10 mouse cellular contexts compared by ENCODE assay signal in genomic region chr9:110946548-110947044, GRCm38 (mm10). TPM values are rescaled to one million over a fixed set of nuclear protein-coding genes. Genes with fewer than 3 reads are reported as not detected.
A peak's percentile ranks its signal among the peaks of the same experiment; 100 is the strongest.
DNase-seq lines count a peak whose midpoint lies in the region; ATAC-seq and TF ChIP-seq lines count a peak whose summit lies in the region.
"Had no signal": no experiment of that assay in that cellular context is flagged by ENCODE, and none has a peak within 500 bp of the region (broad histone marks: within the 10 kb centered on the region; RNA-seq: fewer than 3 reads in every experiment).

No protein-coding gene starts in this region.

- no peak overlapping the region for H3K27ac ChIP-seq in forebrain, embryonic 11.5 days (ENCODE audit: low read depth, low read length)
- H3K27ac ChIP-seq in forebrain, embryonic 16.5 days (ENCODE audit: low read length), result no peak overlapping the region
- H3K27ac ChIP-seq: limb, embryonic 15.5 days had no signal

- WGBS in forebrain, embryonic 11.5 days, result 3% methylated on average over 20 of the region's 20 CpGs
- 14% methylated on average over 20 of the region's 20 CpGs for WGBS in forebrain, embryonic 16.5 days
- 57% methylated on average over 20 of the region's 20 CpGs for WGBS in lung, adult 2 months

- H3K27me3 ChIP-seq in forebrain, embryonic 11.5 days (ENCODE audit: control insufficient read depth, insufficient read depth, low read length), result peaks cover 24% of the 10 kb centered on the region
- peaks cover 24% of the 10 kb centered on the region for H3K27me3 ChIP-seq in forebrain, embryonic 16.5 days (replicated peaks; ENCODE audit: control insufficient read depth, insufficient read depth, low read length)

- H3K36me3 ChIP-seq in forebrain, embryonic 11.5 days (ENCODE audit: control insufficient read depth, insufficient read depth, low read length), result no peaks in the 10 kb centered on the region
- H3K36me3 ChIP-seq in forebrain, embryonic 16.5 days (ENCODE audit: control insufficient read depth, insufficient read depth), result no peaks in the 10 kb centered on the region
- H3K36me3 ChIP-seq: limb, embryonic 15.5 days had no signal

- peak overlapping the region; percentile 34 for H3K4me2 ChIP-seq in forebrain, embryonic 11.5 days (ENCODE audit: low read depth, low read length, severe bottlenecking)
- no peak overlapping the region for H3K4me2 ChIP-seq in forebrain, embryonic 16.5 days (ENCODE audit: low read length)
- H3K4me2 ChIP-seq: limb, embryonic 15.5 days had no signal

- H3K4me3 ChIP-seq in forebrain, embryonic 11.5 days (ENCODE audit: low read depth, low read length), result no peak overlapping the region
- no peak overlapping the region for H3K4me3 ChIP-seq in forebrain, embryonic 16.5 days (replicated peaks; ENCODE audit: low read length)
- no peak overlapping the region for H3K4me3 ChIP-seq in lung, adult 2 months (replicated peaks; ENCODE audit: extremely low read depth, low read depth, low read length)
- H3K4me3 ChIP-seq: limb, embryonic 15.5 days had no signal

- ATAC-seq in forebrain, embryonic 11.5 days (replicated peaks; ENCODE audit: low FRiP score), result peak; percentile 51; the same call in 1 of the 2 replicates
- ATAC-seq in forebrain, embryonic 16.5 days, result no peak
- peak; percentile 72 to 85 for ATAC-seq in hematopoietic stem cell, adult 5-6 weeks (replicated peaks in 1 of 2; ENCODE audit: insufficient read depth in 1 of 2, low FRiP score in 2 of 2, low TSS enrichment in 1 of 2, low read depth in 1 of 2, poor library complexity in 2 of 2, severe bottlenecking in 2 of 2)
- no peak for ATAC-seq in monocyte, adult 5-6 weeks (replicated peaks; ENCODE audit: insufficient number of reproducible peaks, low FRiP score, low TSS enrichment, poor library complexity, severe bottlenecking)
- ATAC-seq: intestine, postnatal 0 days had no signal

- H3K9ac ChIP-seq in forebrain, embryonic 11.5 days (ENCODE audit: low read length), result no peak overlapping the region; the same call in 1 of the 2 replicates
- H3K9ac ChIP-seq in forebrain, embryonic 16.5 days (replicated peaks; ENCODE audit: low read depth, low read length), result no peak overlapping the region
- H3K9ac ChIP-seq: limb, embryonic 15.5 days had no signal

- H3K4me1 ChIP-seq in forebrain, embryonic 11.5 days (replicated peaks; ENCODE audit: control insufficient read depth, insufficient read depth, low read length), result peaks cover 12% of the 10 kb centered on the region
- H3K4me1 ChIP-seq in forebrain, embryonic 16.5 days (replicated peaks; ENCODE audit: control insufficient read depth, insufficient read depth, low read length), result peaks cover 11% of the 10 kb centered on the region
- no peaks in the 10 kb centered on the region for H3K4me1 ChIP-seq in lung, adult 2 months (ENCODE audit: control insufficient read depth, insufficient read depth, low read length)

- H3K9me3 ChIP-seq in forebrain, embryonic 11.5 days (ENCODE audit: control insufficient read depth, low read length), result no peaks in the 10 kb centered on the region
- no peaks in the 10 kb centered on the region for H3K9me3 ChIP-seq in forebrain, embryonic 16.5 days (ENCODE audit: control insufficient read depth, low read length)
- H3K9me3 ChIP-seq: limb, embryonic 15.5 days had no signal

- peak; percentile 64 for DNase-seq in forebrain, embryonic 11.5 days (ENCODE audit: low spot score)
- peak; percentile 69 for DNase-seq in ovary, postnatal 36 days (ENCODE audit: low spot score)
- DNase-seq in ovary, postnatal 14 days (ENCODE audit: low spot score), result no peak
- peak; percentile 38 for DNase-seq in thymus, postnatal 10 days (ENCODE audit: low spot score in 2 of 2)
- no peak for DNase-seq in lung, adult 2 months

- TF ChIP-seq CTCF in lung, adult 2 months (IDR thresholded peaks at IDR 0.05; ENCODE audit: insufficient read depth, low read length), result no peak

- no peak for TF ChIP-seq POLR2A in lung, adult 2 months (IDR thresholded peaks at IDR 0.05; ENCODE audit: borderline replicate concordance, extremely low read depth, low read depth, low read length)

RNA-seq across cellular contexts. Expression of gene Tdgf1, which starts 0.6 kb away (rescaled TPM):
- not detected in 2 replicates for polyA plus RNA-seq in forebrain, embryonic 11.5 days (2014; fragmentation: Nextera tagmentation; extraction: Ambion mirVana)
- not detected in 2 replicates for polyA plus RNA-seq in forebrain, embryonic 16.5 days (2015; fragmentation: Nextera tagmentation; extraction: Ambion mirVana)
- not detected in 2 replicates for total RNA-seq in hematopoietic stem cell, adult 5-6 weeks (2017)
- not detected in 3 replicates for total RNA-seq in monocyte, adult 5-6 weeks (2017)
- 0.88 and 1.0 TPM in 2 replicates for polyA plus RNA-seq in lung, adult 2 months (2012; rRNA removed)
- polyA plus RNA-seq: intestine, postnatal 0 days had no signal

RNA-seq across cellular contexts. Expression of gene Lrrc2, which starts 4.7 kb away (rescaled TPM):
- polyA plus RNA-seq in forebrain, embryonic 11.5 days (2014; fragmentation: Nextera tagmentation; extraction: Ambion mirVana), result 0.27 TPM in 1 of 2 replicates, not detected in the other
- 0.29 and 0.57 TPM in 2 replicates for polyA plus RNA-seq in forebrain, embryonic 16.5 days (2015; fragmentation: Nextera tagmentation; extraction: Ambion mirVana)
- total RNA-seq in hematopoietic stem cell, adult 5-6 weeks (2017), result 0.50 TPM in 1 of 2 replicates, not detected in the other
- not detected in 3 replicates for total RNA-seq in monocyte, adult 5-6 weeks (2017)
- 0.38 and 0.84 TPM in 2 replicates for polyA plus RNA-seq in lung, adult 2 months (2012; rRNA removed)

RNA-seq across cellular contexts. Expression of gene Fam240a, which starts 29.9 kb away (rescaled TPM):
- not detected in 2 replicates for polyA plus RNA-seq in forebrain, embryonic 11.5 days (2014; fragmentation: Nextera tagmentation; extraction: Ambion mirVana)
- polyA plus RNA-seq in forebrain, embryonic 16.5 days (2015; fragmentation: Nextera tagmentation; extraction: Ambion mirVana), result not detected in 2 replicates
- total RNA-seq in hematopoietic stem cell, adult 5-6 weeks (2017), result not detected in 2 replicates
- not detected in 3 replicates for total RNA-seq in monocyte, adult 5-6 weeks (2017)
- not detected in 2 replicates for polyA plus RNA-seq in lung, adult 2 months (2012; rRNA removed)
- polyA plus RNA-seq: intestine, postnatal 0 days; limb, embryonic 15.5 days had no signal

RNA-seq across cellular contexts. Expression of gene Rtp3, which starts 43.8 kb away (rescaled TPM):
- polyA plus RNA-seq in forebrain, embryonic 11.5 days (2014; fragmentation: Nextera tagmentation; extraction: Ambion mirVana), result not detected in 2 replicates
- polyA plus RNA-seq in forebrain, embryonic 16.5 days (2015; fragmentation: Nextera tagmentation; extraction: Ambion mirVana), result not detected in 2 replicates
- total RNA-seq in hematopoietic stem cell, adult 5-6 weeks (2017), result not detected in 2 replicates
- total RNA-seq in monocyte, adult 5-6 weeks (2017), result not detected in 3 replicates
- 26.7 and 29.0 TPM in 2 replicates for polyA plus RNA-seq in lung, adult 2 months (2012; rRNA removed)
- polyA plus RNA-seq: limb, embryonic 15.5 days had no signal

Comparison
In these comparisons a context has a peak if more than half of its experiments do, and no peak if none do; other contexts are left out.
1. ATAC-seq: peak in forebrain, embryonic 11.5 days (single experiment) and hematopoietic stem cell, adult 5-6 weeks (2 of 2); none in forebrain, embryonic 16.5 days (single experiment) and monocyte, adult 5-6 weeks (single experiment).
2. DNase-seq: peak in forebrain, embryonic 11.5 days (single experiment), ovary, postnatal 36 days (single experiment) and thymus, postnatal 10 days (2 of 2); none in ovary, postnatal 14 days (single experiment) and lung, adult 2 months (single experiment).